Mouse (Mus musculus) CD4-positive, CD25-positive, alpha-beta regulatory T cell, adult 2 months (primary cell): Measurements from ENCODE around the gene Aldh9a1.

Experiments
- DNase-seq: peaks from one replicate; pipeline ENCODE4 v3.0.0-alpha.2; 2012; ENCODE audit warnings: low read depth, low spot score

The Aldh9a1 gene

DNA sequence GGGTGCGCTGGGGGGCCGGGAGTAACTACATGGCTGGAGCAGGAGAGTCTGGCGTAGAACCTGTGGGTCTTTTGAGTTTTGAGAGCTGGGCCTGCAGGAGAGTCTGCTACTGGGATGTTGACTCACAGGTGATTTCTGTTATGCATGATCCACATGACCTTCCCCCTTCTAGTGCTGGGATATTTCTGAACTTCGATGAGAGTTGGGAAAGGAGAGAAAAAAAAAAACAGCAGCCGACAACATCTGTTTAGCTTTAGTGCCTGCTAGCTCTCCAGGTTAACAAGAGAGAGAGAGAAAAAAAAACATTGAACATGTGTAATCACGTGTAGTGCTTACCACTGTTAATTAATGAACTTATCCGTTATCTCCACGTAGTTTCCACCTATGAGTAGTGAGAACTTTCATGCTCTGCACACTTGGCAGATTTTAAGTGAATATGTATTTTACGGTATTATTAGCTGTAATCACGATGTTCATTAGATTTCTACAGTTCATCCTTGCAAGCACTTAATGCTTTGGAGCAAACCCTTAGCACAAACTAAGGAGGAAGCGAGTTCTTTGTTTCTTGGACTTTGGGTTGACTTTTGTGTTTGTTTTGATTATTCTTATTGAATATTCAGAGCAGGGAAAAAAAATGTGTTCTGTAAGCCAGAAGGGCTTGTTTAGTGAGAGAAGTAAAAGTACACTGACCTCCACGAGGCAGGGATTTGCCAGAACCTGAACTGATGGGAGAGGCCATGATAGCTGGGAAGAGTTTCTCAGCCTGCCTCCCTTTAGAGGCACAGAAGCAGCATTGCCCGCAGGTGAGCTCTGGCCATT is 1.0 kb downstream of the Aldh9a1 start:
- DNase-seq: no peak

DNA sequence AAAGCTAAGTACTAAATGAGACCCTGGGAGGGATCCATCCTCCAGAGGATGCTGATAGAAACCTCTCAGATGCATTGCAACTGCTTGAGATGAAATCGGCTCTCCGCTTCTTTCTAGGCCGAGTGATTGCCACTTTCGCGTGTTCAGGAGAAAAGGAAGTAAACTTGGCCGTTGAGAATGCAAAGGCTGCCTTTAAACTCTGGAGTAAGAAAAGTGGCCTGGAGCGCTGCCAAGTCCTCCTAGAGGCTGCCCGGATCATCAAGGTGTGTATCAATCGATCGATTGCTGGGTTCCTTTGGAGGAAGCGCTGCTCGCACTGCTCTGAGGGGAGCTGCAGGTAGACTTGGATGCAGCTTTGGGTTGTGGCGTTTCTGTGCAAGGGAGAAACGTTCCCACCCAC is 2.6 kb downstream of the Aldh9a1 start:
- DNase-seq: no peak

DNA sequence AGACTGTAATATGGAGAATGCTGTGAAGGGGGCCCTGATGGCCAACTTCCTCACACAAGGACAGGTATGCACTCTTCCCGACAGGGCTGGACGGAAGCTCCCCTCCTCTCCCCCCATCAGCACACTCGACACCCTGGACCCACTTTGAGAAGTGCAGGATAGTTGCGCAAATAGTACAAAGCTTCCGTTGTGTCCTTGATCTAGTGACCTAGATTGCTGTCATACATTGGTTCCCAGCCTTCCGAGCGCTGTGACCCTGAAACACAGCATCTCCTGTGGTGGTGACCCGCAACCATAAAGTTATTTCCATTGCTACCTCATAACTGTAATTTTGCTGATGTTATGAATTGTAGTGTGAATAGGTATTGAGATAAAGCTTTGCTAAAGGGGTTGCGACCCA is 7.6 kb downstream of the Aldh9a1 start:
- DNase-seq: no peak

DNA sequence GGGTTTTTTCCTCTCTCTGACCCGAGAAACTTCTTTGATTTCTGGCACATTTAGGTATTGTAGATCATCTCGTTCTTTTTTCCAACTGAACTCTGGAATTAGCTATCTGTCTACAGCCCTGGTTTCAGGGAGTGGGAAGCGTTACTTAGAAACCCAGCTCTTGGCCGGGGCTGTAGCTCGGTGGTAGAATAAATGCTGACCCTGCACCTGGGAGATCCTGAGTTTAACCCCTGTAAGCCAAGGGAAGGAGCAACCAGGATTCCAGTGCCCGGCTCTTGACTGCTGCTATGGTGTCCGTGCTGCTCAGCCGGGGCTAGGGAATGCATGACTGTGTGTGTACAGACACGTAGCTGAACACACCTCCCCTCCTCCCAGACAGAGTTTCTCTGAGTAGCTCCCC is 8.9 kb downstream of the Aldh9a1 start:
- DNase-seq: no peak

DNA sequence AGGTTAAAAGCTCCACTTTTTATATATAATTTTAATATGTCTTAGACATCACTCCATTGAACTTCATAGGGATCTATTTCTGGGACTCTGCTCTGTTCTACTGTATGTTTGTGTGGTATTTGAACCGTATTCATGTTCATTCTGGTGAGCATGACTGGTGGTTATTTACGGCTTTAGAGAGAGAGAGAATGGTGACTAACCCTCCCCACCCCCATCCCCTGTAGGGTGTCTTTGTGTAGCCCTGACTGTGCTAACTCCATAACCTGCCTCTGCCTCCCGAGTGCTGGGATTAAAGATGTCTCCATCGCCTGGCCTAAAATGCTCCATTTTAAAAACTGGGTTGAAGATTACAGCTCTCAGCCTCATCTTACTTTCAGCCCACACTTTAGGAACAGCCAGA is 10.5 kb downstream of the Aldh9a1 start:
- no peak for DNase-seq

DNA sequence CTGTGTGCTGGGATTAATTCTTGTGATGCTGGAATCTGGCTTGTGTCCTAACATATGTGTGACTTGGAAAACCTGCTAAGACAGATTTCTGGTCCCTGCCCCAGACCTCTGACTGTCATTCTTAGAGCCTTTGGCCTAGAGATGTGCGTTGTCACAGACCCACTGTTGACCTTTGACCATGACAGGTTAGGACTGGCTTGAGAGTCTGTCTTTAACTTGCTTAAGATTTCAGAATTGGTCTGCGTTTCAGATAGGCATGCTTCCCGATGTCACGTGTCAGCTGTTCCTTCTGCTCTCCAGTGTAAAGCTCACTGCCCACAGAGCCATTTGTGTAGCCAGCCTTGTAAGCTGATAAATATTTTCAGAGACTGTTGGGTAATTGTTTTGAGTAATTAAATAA is 13.0 kb downstream of the Aldh9a1 start:
- no peak for DNase-seq

DNA sequence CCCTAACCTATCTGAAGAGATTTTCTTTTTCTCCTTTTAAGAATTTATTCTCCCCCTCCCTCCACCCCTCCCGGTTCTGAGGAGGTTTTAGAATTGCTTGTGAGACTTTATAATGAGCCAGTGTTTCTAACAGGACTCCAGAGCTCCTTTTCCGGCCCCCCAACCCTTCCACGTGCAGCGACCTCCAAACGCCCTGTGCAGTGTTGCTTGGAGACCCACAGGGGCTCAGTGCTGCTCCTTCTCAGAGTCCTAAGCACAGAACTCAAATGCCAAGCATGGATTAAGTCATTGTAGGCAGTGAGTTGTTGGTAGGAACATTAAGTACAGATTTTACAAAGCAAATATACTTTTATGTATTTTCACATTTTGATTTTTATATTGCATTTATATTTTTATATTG is 13.5 kb downstream of the Aldh9a1 start:
- no peak for DNase-seq

DNA sequence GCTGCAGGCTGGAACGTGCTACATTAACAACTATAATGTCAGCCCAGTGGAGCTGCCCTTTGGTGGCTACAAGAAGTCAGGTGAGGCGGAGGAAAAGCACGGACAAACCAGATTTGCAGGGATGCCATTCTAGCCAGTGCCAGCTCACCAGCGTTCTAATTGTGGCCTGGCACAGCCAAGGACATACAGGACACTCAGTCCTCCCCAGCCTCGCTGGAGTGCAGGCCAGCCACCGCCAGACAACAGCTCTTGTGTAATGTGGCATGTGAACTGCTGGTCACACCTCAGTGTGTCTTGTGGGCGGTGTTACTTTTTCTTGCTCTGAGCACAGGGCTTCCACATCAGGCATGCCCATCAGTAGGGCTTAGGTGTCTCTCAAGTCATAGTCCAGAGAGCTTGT is 16.0 kb downstream of the Aldh9a1 start:
- no peak for DNase-seq

DNA sequence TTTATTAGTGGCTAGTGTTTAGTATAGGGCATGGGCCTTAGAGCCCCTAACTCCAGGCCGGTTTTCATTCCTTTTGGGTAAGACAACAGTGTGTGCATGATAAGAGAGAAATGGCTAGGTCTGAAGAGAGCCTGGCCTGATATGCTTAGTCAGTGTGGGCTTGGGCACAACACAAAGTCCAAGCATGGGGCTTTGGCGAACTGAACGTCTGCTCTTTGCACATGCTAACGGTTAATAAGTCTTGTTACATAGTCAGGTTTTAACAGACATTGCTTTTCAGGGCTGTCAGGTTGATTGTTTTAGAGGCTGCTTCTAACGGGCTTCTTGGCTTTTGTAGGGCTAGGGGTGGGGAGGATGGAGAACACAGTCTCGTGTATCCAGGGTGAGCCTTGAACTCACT is 16.8 kb downstream of the Aldh9a1 start:
- DNase-seq: no peak

DNA sequence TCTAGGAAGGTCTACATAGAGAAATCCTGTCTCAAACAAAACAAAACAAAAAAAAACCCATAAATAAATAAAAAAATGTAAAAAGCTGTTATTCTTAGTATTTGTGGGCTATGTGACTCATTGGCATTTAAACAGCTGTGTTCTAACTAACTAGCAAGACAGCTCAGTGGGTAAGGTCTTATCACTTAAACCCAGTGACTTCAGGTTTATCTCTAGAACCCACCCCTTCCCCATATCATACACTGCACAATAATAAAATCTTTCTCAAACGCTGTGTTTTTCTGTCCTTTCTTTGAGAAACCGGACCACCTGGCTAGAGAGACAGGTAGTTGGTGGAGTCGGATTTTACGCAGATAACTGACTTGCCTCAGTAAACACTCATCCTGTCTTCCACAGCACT is 18.2 kb downstream of the Aldh9a1 start:
- no peak for DNase-seq

DNA sequence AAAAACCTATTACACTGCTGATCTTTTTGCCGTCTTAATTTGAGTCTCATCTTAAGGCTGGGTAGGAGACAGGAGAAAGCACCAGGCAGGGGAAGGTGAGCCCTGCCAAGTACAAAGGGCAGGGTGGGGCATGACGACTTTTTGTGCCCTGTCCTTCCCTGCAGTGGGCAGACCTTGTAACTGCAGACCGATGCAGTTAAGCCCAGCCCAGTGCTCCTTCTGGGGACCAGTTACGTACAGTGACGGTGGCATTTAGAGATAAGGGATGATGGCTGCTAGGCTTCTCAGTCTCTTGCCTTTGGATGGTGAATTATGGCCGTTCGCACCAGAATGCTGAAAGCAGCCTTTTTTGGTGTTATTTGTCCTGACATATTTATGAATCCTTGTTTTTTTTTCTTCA is 18.7 kb downstream of the Aldh9a1 start:
- DNase-seq: no peak

DNA sequence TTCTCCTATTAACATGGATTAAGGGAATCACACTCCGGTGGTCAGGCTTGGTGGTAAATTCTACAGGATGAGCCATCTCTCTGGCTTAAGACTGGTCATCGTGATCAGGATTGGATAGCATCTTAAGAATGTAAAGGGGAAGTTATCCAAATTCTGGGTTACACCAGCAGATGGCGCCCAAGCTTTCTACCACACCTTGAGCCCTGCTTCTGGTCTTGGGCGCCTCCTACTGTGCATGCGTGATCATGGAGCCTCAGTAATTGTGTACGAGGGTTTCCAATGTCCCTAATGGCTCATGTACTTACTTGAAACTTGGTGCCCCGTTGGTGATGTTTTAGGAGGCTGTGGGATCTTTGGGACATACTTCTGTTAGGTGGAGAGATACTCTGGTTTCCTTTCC is 20.1 kb downstream of the Aldh9a1 start:
- DNase-seq: peak; percentile 94

DNA sequence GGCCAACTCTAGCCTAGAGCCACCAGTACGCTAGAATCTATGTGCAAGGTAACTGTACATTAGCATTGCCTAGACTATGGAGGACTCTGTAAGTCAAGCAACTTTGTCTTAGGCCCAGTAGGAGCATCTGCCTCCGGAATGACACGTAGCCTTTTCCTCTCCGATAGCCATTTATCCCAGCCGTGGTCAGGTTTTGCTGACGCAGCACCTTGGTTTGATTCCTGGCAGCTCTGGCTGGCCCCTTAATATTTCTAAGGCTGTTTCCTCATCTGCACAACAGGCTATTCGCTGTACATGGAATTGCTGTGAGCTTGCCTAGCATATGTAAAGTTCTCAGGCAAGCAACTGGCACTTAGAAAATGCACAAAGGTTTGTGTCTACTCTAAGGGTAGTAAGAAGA is 22.9 kb downstream of the Aldh9a1 start:
- no peak for DNase-seq

DNA sequence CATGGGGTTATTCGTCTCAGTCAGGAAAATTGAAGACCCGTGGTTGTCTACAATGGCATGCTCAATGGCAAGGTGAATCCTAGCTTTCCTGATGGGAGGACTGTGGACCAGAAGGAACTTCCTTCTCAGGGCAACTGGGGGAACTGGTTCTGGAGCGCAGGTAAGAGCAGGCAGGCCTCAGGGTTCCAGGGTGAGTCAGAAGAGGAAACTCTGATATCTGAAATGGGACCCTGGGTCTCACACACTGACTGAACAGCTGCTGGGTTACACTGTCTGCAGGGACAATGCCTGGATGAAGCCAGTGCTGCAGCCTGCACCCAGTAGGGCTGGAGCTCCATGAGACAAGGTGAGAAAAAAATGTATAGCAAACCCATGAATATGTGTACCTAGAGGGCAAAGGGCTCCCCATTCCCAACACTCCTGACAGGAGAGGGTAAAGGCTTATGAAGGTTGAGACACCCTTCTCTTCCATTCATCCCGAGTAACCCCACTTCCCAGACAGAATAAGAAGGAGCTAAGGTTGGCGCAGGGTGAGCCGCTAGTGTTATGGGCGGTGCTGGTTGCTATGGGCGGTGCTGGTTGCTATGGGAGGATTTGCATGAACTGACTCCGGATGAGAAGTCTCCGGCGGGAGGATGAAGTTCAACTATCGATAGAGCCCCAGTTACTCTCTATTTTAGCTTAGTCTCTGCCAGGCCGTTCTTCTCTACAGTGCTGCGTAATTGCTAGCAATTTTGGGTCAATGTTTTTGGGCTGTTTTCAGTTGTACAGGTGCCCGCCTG is 24.4 kb downstream of the Aldh9a1 start:
- DNase-seq: peak; percentile 81

DNA sequence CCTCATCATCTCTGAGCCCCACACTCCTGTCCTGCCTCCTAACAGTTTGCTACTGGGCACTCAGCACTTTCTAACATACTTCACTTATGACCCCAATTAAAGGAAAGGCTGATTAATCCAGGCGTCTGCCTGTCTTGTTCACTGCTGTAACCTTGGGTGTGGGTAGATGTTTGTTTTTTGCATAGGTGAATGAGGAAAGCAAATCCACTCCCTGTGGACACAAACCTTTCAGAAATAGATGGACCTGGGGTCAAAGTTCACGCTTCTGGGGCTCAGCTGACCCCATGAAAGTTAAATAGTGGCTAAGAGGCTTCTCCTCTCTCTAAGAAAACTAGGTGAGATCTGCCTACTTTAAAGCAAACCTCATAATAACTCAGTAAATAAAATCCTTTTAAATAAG is 25.2 kb downstream of the Aldh9a1 start:
- DNase-seq: no peak

DNA sequence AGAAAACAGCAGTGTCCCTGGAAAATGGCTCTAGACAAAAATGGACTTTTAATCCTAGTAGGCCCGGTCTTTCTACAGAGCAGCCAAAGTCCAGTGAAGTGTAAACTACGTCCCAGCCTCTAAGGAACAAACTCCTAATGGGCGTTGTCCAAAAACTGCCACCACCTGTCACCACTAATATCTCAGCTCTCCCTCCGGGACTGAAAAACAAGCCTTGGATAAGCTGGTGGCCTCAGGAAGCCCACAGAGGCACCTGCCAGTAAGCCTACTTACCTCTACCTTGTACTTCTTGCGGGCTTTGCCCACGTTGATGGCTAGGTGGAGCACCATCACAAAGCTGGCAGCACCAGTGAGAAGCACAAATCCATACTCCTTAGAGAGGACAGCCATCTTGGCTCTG is 28.2 kb downstream of the Aldh9a1 start:
- no peak for DNase-seq

DNA sequence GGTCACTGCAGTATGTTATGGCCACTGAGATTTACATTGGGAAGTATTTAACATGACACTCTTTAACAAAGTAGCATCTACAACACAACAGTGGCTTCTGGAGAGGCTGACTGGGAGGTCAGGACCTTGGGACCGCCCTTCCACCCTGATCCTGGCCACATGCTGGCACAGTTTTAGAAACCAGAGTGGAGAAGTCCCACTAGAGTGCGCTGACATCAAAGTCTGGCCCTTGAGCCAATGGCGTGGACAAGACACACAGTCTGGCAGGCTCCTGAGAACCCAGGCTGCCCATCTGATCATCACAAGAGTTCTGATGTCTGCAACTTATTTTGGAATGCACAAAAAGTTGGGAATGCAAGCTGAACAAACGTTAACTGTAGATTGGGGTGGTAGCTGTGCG is 30.0 kb downstream of the Aldh9a1 start:
- no peak for DNase-seq

DNA sequence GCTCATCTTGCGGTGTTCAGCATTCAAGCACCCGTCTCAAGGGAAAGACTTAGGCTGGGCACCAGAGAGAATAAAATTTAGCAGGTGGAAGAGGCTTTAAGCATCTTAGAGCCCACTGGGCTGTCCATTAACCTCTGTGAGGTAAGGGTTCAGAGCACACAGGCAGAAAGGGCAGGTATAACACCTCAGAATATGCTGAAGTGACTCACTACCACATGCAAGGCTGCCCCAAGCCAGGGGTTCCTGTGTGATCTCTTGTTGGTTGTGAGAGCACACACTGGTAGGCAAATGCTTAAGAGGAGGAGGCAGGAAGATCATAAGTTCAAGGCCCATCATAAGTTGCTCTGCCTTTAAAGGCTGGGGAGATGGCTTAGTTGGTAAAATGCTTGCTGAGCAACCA is 30.4 kb downstream of the Aldh9a1 start:
- DNase-seq: no peak

DNA sequence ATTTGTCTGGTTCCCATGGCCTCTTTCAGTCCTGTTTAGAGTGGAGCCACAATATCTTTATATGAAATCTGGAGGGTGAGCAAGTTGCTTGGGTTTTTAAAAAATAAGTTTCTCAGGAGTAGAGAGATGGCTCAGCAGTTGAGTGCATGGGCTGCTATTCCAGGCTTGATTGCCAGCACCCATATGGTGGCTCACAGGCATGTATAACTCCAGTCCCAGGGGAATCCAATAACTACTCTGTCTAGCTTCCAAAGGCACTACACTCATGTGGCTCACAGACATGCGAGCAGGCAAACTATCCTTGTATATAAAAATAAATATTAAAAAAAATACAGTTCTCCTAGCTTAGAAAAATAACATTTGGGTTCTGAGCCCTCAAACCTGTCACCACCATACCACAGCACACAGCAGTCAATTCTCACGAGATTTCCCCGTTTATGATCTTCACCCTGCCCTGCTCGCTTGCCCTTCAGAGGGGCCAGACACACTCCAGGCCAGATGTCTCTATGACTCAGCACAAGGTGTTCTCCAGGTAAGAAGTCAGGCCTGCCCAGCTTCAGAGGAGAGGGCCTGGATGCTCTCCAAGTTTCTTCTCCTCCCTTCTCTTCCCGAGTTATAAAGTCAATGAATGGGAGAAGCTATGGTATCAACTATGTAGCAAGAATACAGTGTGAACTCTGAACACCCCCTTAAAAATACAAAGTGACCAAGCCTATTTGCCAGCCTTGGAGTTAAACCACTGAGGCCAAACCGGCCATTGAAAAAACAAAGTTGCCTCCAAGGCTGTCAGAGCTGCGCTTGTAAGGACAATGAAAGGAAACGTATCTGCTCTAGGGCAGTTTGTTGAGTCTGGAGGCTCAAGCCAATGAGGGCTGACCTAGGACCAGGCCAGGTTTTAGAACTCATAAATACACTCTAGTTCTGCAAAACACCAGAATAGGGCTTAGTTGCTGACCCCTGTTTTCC is 31.5 kb downstream of the Aldh9a1 start:
- DNase-seq: no peak

DNA sequence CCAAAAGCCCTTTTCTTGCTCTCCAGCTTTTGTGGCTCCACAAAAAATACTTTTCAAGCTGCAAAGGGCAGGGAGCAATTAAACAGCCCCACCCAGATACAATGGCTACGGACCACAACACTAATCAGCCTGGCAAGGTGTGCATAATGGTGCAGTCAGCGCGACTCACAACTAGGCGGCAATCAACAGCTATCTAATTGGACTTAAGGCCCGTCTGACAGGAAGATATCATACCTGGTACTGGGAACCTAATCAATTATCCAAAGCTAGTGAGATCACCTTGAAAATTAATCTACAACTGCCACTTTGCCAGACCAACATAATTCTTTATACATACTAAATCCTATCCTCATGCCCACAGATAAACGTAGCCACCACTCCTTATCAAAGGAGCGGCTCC is 32.5 kb downstream of the Aldh9a1 start:
- DNase-seq: no peak

DNA sequence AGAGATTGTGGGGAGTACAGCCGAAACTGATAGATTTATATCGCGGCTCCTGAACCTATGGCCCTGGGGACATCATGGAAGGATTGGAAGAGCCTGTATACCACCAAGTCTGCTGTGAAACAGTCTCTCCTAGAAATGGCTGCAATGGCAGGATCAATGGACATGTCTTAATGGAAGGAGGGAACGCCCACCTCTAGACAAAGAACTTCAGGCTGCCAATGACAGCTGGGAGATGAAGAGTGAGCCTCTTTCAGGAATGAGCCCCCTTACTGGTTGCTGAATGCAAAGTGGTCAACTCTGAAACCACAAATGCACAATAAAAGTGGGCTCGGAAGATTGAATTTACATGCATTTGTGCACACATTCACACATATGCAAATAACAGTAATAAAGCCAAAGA is 33.0 kb downstream of the Aldh9a1 start:
- DNase-seq: no peak

DNA sequence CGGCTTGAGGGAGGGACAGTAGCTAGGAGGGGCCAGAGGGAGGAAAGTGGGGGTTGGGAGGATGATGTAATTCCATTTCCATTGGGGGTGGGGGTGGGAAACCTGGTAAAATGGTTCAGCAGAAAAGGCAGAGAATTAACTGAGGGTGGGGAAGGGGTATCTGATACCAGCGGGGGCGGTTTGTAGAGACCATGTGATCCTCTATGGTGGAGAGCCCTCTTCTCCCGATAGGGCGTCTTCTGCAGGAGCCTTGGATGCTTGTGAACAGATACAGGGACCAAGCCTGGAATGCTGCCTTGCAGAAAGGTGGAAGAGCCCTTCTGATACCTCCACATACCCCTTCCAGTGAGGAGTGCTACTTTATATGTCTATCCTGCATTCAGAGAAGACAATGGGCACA is 33.4 kb downstream of the Aldh9a1 start:
- DNase-seq: no peak
